Comparison of ENCODE assay signal across 13 mouse cellular contexts in the genomic region with DNA sequence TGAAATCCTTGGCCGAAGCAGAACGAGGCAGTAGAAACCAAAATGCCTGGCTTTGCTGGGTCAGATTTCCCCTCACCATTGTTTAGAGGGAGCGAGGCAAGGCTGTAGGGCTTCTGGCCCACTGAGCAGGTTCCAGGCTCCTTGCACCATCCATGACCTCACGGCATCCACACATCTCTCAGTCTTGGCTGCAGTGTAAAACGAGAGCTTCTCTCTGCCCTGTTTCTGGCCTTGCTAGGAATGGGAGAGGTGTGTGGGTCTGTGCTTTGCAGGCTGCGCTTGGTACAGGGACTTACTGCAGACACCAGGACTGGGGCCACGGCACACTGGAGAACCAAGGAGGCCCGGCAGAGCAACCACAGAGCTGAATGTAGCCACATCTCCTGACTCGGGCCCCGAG.
DNase-seq lines count a peak whose midpoint lies in the region; ATAC-seq and TF ChIP-seq lines count a peak whose summit lies in the region.
"Had no signal": no experiment of that assay in that cellular context is flagged by ENCODE, and none has a peak within 500 bp of the region (broad histone marks: within the 10 kb centered on the region; RNA-seq: fewer than 3 reads in every experiment).

No protein-coding gene starts in this region.

- 75% methylated on average over 10 of the region's 10 CpGs for WGBS in forebrain, embryonic 10.5 days
- WGBS in forebrain, embryonic 15.5 days: 78% methylated on average over 10 of the region's 10 CpGs
- 68% methylated on average over 10 of the region's 10 CpGs for WGBS in kidney, adult 2 months

- no peaks in the 10 kb centered on the region for H3K9me3 ChIP-seq in forebrain, embryonic 10.5 days
- no peaks in the 10 kb centered on the region for H3K9me3 ChIP-seq in forebrain, embryonic 15.5 days
- H3K9me3 ChIP-seq: neural tube, embryonic 12.5 days had no signal

- no peak for DNase-seq in forebrain, embryonic 10.5 days (ENCODE audit: extremely low spot score, low spot score)
- no peak for DNase-seq in kidney, adult 2 months
- DNase-seq in kidney, postnatal 10 days: no peak
- peak; percentile 18 for DNase-seq in R1 (ENCODE audit: low read depth, low spot score)
- peak; percentile 29 for DNase-seq in forelimb bud, embryonic 11.5 days (ENCODE audit: low read depth, low spot score)
- no peak for DNase-seq in retina, postnatal 1 day
- DNase-seq in left cerebral cortex, adult 11 months (ENCODE audit: low spot score): no peak
- DNase-seq: cerebellum, adult 11-12 months; lung, postnatal 4 days; midbrain, embryonic 14.5 days had no signal

- no peaks in the 10 kb centered on the region for H3K27me3 ChIP-seq in forebrain, embryonic 10.5 days (ENCODE audit: poor library complexity, severe bottlenecking)
- H3K27me3 ChIP-seq in forebrain, embryonic 15.5 days: no peaks in the 10 kb centered on the region
- no peaks in the 10 kb centered on the region for H3K27me3 ChIP-seq in kidney, adult 2 months (replicated peaks; ENCODE audit: control insufficient read depth, insufficient read depth, low read length)
- H3K27me3 ChIP-seq: neural tube, embryonic 12.5 days had no signal

- no peak overlapping the region for H3K9ac ChIP-seq in forebrain, embryonic 15.5 days (replicated peaks)
- H3K9ac ChIP-seq: neural tube, embryonic 12.5 days had no signal

- no peak overlapping the region for H3K4me3 ChIP-seq in forebrain, embryonic 10.5 days
- H3K4me3 ChIP-seq in forebrain, embryonic 15.5 days: no peak overlapping the region
- H3K4me3 ChIP-seq in kidney, adult 2 months (ENCODE audit: insufficient read depth, low read depth, low read length): no peak overlapping the region
- H3K4me3 ChIP-seq: neural tube, embryonic 12.5 days had no signal

- no peak for TF ChIP-seq POLR2A in kidney, adult 2 months (IDR thresholded peaks at IDR 0.05; ENCODE audit: low read depth, low read length)

- H3K36me3 ChIP-seq in forebrain, embryonic 10.5 days (replicated peaks): 0 out of 2 replicates have a peak, but pooled peaks cover 8% of the 10 kb centered on the region
- H3K36me3 ChIP-seq in forebrain, embryonic 15.5 days: no peaks in the 10 kb centered on the region
- no peaks in the 10 kb centered on the region for H3K36me3 ChIP-seq in kidney, adult 2 months (ENCODE audit: control insufficient read depth, insufficient read depth, low read length)
- H3K36me3 ChIP-seq: neural tube, embryonic 12.5 days had no signal

- H3K4me2 ChIP-seq in forebrain, embryonic 15.5 days (replicated peaks): no peak overlapping the region
- H3K4me2 ChIP-seq: neural tube, embryonic 12.5 days had no signal

- no peak for TF ChIP-seq CTCF in kidney, adult 2 months (conservative IDR thresholded peaks at IDR 0.05; ENCODE audit: insufficient read depth, insufficient read length, low read depth, low read length)

- no peak for ATAC-seq in forebrain, embryonic 15.5 days (replicated peaks)
- ATAC-seq: inflammation-experienced regulatory T-cells, adult 6 months had no signal

- H3K27ac ChIP-seq in forebrain, embryonic 10.5 days: peak overlapping the region; percentile 72
- H3K27ac ChIP-seq in forebrain, embryonic 15.5 days (replicated peaks): no peak overlapping the region
- H3K27ac ChIP-seq in kidney, adult 2 months (ENCODE audit: insufficient read depth, low read depth, low read length): peak overlapping the region; percentile 97
- H3K27ac ChIP-seq: neural tube, embryonic 12.5 days had no signal

- peaks cover 26% of the 10 kb centered on the region for H3K4me1 ChIP-seq in forebrain, embryonic 10.5 days
- no peaks in the 10 kb centered on the region for H3K4me1 ChIP-seq in forebrain, embryonic 15.5 days
- peaks cover 10% of the 10 kb centered on the region for H3K4me1 ChIP-seq in kidney, adult 2 months (ENCODE audit: control insufficient read depth, insufficient read depth, low read length)

Comparison
In these comparisons a context has a peak if more than half of its experiments do, and no peak if none do; other contexts are left out.
1. DNase-seq: peak in R1 (single experiment) and forelimb bud, embryonic 11.5 days (single experiment); none in forebrain, embryonic 10.5 days (single experiment), kidney, adult 2 months (single experiment), kidney, postnatal 10 days (single experiment), retina, postnatal 1 day (single experiment) and left cerebral cortex, adult 11 months (single experiment).